Mouse (Mus musculus) granulocyte monocyte progenitor cell, adult 5-6 weeks (primary cell): Measurements from ENCODE around the gene Mta1. TPM values are rescaled to one million over a fixed set of nuclear protein-coding genes. Genes with fewer than 3 reads are reported as not detected.

Experiments used
- ATAC-seq: replicated peaks from 2 replicates; pipeline ENCODE4 v1.8.0; 2016; ENCODE audit warnings: mild to moderate bottlenecking, moderate TSS enrichment, inconsistent platforms; ENCODE audit not compliant: poor library complexity, severe bottlenecking
- total RNA-seq, 2 experiments: library from RNA; stranded (forward) in 1 of 2; stranded (reverse) in 1 of 2; fragments of 200-712, 200-1000 nt in 1 of 2; fragments of >200 nt in 1 of 2; fragmentation: Nextera tagmentation in 1 of 2; gene quantifications; 2 replicates each; pipeline ENCODE4 v1.2.3; 2014 to 2017

Mta1 gene
- total RNA-seq, 2 experiments from 2014 or later, result 27.6 to 73.6 TPM

DNA sequence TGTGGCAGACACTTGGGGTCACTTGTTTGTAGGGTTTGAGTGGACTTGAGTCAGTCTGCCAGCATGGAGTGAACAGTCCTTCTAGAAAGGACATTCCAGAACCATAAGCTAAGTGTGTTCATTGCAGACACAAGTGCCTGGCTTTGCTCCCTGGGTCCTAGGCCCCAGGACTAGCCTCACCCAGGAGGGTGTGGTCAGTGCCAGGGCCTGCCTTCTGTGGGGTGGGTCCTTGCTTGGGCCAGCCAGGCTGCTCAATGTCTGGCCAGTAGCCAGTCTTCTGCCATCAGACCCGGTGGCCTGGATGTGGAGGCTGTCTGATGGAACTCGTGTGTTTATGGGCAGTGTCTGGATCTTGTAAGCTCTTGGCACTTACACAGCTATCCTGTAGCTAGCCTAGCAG lies 34.5 kb downstream of the Mta1 start:
- ATAC-seq, result no peak

DNA sequence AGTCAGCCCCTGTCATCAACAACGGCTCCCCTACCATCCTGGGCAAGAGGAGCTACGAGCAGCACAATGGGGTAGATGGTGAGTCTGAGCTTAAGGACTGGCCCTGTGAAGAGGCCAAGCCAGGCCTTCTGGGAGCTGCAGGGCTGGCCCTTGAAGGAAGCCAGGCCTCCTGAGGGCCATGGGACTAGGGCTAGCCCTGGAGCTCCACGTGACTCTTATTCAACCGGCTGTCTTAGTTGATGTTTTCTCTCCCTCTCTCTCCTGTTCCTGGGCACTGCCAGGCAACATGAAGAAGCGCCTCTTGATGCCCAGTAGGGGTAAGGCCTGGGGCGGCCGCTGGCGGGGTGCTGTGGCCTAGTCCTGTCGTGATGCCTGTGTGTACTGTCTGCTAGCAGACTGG lies 35.2 kb downstream of the Mta1 start:
- ATAC-seq, result no peak

DNA sequence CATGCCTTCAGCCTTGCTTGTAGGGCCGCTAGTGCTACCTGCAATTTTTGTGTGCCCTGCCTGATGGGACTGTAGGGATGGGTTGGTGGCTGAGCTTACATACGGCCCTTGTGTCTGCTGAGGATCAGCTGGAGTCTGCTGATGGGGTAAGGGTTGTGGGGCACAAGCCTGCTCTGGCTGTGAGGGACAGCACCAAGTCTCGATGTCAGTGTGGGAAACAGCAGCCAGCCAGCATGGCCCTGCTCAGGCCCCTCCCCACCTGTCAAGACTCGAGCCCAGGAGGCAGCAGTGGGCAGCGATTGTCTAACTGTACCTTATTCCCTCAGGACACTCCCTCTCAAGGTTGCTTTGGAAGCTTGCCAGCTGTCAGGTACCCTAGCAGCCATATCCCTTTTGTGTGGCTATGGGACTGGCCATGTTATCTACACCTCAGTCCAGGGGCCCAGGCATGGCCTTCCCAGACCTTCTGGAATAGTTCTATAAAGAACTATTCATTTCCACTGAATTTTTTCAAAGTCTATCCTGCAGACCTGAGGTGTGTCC lies 35.9 kb downstream of the Mta1 start:
- ATAC-seq, result no peak

DNA sequence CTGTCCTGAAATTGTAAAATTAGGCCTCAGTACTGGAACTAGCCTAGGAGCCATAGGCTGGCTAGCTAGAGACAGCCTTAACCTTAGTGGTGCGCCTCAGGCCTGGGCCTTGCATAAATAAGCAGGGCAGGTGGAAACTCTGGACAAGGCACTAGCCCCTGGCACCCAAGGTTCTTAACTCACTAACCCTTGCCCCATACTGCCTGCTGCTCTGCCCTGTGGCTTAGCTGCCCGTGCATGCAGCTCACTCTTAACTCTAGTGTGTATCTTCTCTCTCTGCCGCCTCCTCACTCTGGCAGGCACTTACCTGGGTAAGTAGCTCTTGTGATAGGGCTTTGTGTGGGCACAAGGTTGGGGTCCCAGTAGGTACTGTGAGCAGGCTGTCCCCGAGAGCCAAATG lies 36.4 kb downstream of the Mta1 start:
- no peak for ATAC-seq

DNA sequence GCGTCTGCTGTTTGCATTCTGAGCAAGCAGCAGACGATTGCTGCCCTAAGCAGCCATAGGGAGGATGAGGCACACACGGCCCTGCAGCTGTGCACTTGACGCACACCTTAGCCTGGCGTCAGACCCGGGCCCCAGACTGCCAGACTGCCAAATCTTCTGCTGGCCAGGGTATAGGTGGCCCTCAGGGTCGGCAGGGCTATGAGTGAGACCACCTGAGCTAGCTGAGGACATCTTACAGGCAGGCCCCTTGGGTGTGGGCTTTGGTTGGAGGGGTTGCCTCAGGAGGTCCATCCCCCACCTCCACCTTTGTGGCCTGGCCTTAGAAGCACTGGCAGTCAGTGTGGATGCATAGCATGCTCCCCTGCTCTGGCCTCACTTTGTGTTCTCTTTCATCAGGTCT lies 37.3 kb downstream of the Mta1 start:
- ATAC-seq, result no peak

DNA sequence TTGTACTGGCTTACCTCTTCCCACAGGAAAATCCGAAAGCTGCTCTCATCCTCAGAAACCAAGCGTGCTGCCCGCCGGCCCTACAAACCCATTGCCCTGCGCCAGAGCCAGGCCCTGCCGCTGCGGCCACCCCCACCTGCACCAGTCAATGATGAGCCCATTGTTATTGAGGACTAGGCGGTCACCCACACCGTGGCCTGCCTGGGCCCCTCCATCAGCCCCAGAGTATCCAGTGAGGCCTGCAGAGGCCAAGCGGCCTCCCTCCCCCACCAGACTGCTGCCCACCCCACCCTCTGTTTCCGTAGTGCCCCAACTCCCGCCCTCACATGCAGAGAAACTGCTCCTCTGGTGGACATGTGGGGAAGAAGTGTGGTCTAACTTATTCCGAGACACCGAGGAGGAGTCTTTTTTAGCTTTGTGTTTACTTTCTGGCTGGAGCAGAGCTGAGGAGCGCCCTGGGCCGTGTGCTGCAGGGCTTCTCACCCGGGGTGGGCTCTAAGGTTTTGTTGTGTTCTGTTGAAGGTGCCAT lies 38.5 kb downstream of the Mta1 start:
- ATAC-seq, result no peak

DNA sequence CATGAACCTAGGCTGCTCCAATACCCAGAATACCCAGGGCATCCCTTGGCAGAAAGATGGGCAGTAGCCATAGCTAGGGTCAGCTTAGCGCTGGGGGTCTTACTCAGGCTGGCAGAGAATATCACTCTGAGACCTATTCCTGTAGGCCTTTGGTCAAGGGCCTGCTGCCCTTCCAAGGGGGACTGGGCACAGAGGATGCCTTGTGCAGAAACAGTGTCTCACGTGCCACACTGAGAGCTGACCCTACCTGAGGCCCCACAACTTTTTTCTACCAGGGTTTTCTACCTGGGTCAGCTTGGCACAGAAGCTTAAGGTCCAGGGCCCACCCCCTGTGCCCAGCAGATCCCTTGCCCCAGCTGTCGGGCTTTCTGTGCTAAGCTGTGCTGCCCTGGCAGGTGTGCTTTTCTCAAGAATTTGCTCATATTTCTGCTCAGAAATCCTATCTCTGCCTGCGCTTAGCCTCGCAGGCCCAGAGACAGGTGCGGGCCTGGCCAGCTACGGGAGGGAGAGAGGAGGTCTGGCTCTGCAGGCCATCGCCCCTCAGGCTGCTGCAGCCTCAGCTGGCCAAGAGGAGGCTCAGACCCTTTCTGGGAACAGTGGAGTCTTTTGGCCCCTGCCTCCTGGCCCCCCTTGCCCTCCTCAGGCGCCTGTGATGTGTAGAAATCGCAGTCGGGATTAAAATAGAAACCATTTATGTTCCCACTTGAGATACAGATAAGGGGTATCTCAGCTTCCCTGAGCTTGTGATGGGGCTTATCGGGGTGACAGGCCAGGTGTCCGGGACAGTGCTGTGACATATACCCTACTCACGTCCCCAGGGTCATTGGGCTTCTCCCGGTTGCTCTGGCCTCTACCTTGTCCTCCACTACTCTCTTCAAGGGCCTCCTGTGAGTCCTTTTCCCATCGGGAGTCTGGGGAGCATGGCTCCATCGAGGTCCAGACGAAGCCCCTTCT lies 39.5 kb downstream of the Mta1 start:
- no peak for ATAC-seq

DNA sequence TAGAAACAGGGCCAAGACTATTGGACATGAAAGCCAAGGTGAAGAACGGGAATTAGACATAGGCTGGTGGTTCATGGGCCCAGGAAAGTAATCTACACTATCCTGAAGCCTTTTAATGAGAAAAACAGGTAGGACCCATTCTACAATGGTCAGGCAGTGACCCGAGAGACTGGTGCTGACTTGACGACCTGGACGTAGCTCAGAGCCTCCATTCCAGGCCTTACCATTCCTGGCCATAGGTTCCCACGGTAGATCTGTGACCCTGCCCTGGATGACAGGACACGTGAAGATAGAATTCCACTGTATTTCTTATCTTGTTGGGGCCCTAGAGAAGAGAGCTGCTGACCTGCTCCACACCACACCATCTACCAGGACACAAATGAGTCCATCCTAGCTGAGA lies 40.2 kb downstream of the Mta1 start:
- no peak for ATAC-seq

DNA sequence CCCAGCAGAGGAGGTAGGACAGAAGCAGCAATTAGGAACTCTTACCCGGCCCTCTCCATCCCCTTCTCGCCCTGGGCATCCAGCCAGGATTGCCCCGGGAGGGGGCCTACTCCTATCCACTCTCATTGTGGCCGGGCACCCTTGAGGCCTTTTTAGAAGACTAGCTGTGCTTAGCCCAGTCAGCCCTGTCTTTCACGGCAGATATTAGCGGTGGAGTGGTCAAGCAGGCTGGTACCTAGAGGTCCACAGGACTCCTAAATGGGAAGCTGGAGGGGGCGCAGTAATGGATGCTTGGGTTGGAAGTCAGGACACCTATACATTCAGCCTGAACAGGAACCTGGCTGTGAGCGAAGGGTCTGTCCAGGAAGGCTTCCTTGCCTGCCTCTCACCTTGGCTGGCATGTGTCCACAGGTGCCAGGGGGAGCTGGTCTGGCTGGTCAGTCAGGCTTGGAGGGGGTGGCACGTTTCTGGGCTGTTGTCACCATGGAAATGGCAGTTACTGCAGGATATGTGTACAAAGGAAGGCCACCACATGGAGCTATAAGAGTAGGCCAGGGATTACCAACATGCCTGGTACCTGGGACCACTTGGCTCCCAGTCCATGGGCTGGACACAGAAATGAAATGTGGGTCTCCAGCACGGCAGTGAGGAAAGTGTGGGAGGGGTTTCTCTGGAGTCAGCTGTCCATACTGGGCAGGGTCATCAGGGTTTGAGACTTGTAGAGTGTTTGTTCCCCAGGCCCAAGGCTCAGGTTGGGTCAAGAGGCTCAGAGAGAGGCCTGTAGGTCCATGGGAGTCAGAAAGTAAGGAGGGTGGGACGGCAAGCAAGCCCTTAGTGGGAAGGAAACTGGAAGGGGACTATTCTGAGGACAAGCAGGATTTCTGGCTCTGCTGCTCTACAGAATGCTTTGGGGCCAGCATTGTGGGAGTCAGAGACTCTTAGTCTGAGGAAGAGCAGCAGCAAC lies 41.1 kb downstream of the Mta1 start:
- ATAC-seq, result no peak

DNA sequence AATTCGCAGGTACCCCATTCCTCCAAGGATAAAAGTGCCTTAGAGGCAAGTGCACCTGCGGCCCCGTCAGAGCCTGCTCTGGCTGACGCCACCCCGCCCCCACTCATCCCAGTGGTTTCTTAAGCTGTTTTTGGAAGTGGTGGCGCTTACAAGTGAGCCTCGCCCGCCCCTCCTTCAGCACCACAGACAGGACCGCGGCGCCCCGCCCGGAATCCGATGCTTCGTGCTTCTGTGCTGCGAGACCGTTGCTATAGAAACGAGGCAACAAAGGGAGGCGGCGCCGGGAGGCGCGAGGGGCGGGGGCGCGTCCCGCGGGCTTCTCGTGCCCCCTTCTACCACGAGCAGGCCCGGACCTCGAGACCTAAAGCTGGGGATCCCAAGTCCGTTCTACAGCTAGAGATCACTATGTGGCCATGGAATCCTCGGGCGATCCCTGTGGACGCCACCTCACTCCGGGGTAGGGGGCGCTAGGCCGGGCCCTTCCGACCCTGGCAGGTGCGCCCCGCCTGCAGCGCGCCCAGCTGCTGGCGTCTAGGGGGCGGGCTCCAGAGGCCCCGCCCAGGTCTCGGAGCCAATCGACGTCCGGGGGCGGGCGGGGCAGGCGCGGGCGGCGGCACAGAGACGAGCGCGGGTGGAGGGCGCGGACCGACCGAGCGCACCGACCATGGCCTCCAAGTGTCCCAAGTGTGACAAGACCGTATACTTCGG lies 42.0 kb downstream of the Mta1 start, which contains the start of gene Crip2:
Gene Crip2, plus strand, starts transcription at position 329 of the 708 bp plus-strand sequence.
- peak; percentile 68 for ATAC-seq

DNA sequence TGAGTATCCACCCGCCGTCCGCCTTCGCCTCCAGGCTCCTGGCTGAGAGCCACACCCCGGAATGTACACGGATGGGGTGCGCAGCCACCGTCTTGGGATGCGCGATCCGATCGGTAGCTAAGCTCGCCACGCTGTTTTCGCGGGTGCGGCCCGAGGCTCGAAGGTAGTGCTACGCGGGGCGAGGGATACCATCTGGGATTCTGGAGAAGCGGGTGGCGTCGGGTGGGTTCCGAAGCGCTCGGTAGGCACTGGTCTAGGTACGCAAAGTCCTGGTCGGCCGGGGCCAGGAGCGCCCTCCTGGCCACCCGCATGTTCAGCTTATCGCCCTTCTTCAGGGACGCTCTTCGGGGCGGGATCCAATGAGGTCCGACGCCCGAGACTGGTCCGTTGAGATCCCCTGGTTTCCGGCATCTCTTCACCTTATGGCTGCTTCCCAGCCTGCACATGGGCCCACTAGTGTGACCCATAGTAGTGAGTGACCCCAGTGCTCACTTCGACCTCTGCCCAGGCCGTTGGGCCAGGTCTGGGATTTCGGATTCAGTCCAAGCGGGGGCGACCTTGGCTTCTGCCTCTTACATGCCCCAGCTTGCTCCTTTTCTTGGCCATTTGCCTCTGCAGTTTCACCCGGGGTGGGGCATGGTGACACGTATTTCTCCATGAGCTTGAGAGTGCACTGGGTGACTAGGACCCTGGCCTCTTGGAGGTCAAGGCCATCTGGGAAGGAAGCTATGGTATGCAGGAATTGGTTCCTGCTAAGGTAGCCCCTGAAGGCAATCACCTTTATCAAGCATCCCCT lies 42.7 kb downstream of the Mta1 start:
- 0 out of 2 replicates have a peak, but pooled peaks have one; percentile 1 for ATAC-seq

DNA sequence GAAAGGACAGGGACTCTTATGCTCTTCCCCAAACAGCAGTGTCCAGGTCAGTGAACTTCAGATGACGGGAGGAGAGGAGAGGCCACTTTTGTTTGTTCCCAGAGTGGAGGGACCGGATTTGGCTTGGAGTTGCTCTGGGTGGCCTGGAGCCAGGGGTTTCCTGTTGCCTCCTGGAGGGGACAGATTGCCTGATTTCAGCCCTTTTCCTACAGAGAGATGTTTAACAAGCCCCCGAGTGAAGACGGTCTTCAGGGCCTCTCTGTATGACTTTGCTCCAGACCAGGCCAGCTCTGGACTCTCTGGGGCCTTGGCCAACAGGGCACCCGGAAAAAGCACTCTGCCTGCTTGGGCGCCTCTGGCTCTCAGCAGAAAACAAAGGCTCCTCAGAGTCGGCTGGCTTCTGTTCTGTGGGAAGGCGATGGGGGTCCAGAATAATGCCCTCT lies 43.5 kb downstream of the Mta1 start:
- no peak for ATAC-seq

DNA sequence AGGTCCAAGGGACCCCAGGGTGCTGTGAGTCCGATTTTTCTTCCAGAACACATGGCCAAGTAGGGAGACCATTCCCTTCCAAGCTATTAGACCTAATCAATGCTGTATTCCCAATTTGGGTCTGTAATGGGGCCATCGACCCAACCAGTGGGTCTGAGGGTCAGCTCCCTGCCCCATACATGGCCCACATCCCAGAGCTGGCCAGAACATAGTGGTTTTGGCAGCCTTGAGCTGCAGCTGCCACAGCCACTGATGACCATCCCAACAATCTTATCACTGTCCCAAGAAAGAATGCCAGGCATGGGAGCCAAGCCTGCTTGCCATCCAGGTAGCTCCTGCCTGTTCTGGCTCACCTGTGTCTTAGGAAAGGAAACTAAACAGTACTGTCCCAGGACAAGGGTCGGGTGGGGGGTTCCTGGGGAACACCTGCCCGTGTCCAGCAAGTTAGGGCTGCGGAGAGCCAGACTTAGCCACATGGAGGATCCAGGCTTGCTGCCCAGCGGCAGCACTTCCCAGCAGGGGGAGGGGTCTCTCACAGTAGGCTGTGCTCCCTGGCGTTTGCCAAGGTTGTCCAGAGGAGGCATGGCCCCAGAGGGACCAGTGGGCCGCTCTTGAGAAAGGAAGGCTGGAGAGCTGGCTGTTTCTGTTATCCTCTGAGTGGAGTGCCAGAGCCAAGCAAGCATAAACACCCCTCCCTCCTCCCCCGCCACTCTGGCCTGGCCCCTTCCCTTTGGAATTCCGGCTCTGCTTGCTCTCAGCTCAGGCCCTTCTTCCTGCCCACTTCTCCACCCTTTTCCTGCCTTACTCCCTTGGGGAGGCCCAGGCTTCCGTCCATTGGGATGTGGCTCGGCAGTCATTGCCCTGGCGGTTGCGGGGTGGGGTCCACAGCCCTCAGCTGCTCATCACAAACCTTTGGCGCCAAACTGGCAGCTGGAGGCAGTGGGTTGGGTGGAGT lies 44.2 kb downstream of the Mta1 start:
- ATAC-seq, result no peak

DNA sequence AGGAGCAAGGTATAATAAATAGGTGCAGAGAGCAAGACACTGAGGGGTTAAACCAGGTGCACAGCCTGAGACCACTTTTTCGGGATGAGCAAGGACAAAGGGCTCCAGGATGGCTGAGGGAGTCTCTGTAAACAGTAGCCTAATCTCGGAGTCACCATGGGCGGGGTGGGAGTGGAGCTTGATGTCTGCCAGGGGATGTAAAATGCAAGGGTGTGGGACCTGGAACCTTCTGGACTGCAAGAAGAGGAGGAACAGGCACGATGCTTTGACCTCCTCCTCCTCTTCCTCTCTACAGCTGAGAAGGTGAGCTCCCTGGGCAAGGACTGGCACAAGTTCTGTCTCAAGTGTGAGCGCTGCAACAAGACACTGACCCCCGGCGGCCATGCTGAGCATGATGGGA lies 45.1 kb downstream of the Mta1 start:
- ATAC-seq, result no peak

DNA sequence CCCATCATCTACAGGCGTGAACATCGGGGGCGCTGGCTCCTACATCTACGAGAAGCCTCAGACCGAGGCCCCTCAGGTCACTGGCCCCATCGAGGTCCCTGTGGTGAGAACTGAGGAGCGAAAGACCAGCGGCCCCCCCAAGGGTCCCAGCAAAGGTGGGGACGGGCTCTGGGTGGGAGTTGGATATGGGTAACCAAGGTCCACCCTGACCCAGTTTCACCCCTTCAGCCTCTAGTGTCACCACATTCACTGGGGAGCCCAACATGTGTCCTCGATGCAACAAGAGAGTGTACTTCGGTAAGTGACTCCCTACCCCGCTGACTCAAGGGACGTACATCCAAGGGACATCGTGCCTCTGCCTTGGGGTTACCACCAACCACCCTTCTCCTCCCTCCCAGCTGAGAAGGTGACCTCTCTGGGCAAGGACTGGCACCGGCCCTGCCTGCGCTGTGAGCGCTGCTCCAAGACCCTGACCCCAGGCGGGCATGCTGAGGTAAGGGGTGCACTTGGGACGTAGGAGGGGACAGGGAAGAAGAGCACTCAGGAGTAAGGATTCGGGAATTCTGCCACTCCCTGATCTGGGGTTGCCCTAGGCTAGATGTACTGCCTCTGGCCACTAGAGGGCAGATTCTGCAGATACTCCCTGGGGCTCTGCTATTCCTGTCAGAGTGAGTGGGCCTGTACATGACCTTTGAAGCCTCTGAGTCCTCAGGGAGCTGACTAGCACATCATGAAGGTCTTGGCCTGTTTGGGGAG lies 46.1 kb downstream of the Mta1 start:
- peak; percentile 13; the same call in 1 of the 2 replicates for ATAC-seq

DNA sequence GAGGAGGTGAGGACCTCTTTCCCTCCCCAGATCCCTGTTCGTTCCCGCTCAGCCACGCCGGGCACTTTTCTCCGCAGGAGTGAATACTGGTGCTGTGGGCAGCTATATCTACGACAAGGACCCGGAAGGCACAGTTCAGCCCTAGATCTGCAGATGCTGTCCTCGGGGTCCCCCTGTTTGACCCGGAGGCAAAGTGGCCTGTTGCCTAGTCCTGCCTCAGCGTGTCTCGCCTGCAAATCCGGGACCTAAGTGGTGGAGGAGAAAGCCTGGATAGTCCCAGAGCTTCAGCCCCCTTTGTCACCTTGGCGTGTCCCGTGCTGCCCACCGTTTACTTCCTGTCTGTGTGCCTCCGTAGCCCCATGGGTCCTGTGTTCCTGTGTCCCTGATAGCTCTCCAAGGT lies 46.8 kb downstream of the Mta1 start:
- ATAC-seq, result no peak

DNA sequence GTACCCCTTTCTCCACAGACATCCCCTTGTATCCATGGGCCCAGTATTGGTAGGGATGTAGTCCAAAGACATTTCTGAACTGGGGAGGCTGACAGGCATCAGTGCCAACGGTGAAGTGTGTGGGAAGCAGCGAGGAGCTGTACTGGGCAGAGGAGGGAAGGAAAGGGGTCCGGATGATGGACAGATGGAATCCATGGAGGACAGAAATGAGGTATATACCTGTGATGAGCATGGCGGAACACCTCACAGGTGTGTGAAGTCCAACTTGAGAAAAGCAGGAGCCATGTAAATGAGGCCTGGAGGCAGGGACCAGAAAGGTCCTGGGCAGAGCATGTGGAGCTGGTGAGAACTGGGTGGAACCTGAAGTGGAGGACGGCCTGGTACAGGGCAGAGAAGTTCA lies 47.5 kb downstream of the Mta1 start:
- no peak for ATAC-seq
